Mouse (Mus musculus) forebrain, embryonic 16.5 days (tissue): ENCODE data around the gene Ubr3. TPM values are rescaled to one million over a fixed set of nuclear protein-coding genes. Genes with fewer than 3 reads are reported as not detected.

Experiments
- ATAC-seq: fragments of 200-750 bp; cut with Nextera tagmentation; 2 replicates; pipeline ENCODE4 v1.8.0; 2017; ENCODE audit warnings: mild to moderate bottlenecking, moderate library complexity
- H3K27ac ChIP-seq: fragments of 300-500 bp; sonication (generic); 2 replicates; pipeline ENCODE4 v1.5.1; 2014; ENCODE audit warnings: low read length, control low read depth
- H3K27me3 ChIP-seq: fragments of 300-500 bp; sonication (generic); replicated peaks from 2 replicates; pipeline ENCODE4 v1.6.1; 2014; ENCODE audit warnings: low read length; ENCODE audit not compliant: control insufficient read depth, insufficient read depth
- H3K36me3 ChIP-seq: fragments of 300-500 bp; sonication (generic); 2 replicates; pipeline ENCODE4 v1.6.1; 2014; ENCODE audit not compliant: control insufficient read depth, insufficient read depth
- H3K4me1 ChIP-seq: fragments of 300-500 bp; sonication (generic); replicated peaks from 2 replicates; pipeline ENCODE4 v1.6.1; 2014; ENCODE audit warnings: low read length; ENCODE audit not compliant: control insufficient read depth, insufficient read depth
- H3K4me2 ChIP-seq: fragments of 300-500 bp; sonication (generic); 2 replicates; pipeline ENCODE4 v1.6.1; 2014; ENCODE audit warnings: mild to moderate bottlenecking, low read length, control low read depth
- H3K4me3 ChIP-seq: fragments of 300-500 bp; sonication (generic); replicated peaks from 2 replicates; pipeline ENCODE4 v1.5.1; 2014; ENCODE audit warnings: mild to moderate bottlenecking, low read length, control low read depth
- H3K9ac ChIP-seq: fragments of 300-500 bp; sonication (generic); replicated peaks from 2 replicates; pipeline ENCODE4 v1.6.1; 2014; ENCODE audit warnings: low read depth, low read length, control low read depth
- H3K9me3 ChIP-seq: fragments of 300-500 bp; sonication (generic); 2 replicates; pipeline ENCODE4 v1.6.1; 2016; ENCODE audit warnings: low read length; ENCODE audit not compliant: control insufficient read depth
- WGBS: fragments of 180-500 bp; shearing (Covaris S2); extraction: QIAGEN DNeasy Blood & Tissue Kit; methylation state at CpG from one replicate; pipeline ENCODE4 v1.1.7; 2014; 5-methylcytosine and 5-hydroxymethylcytosine counted together
- polyA plus RNA-seq: library from polyadenylated mRNA; unstranded; fragments of >200 nt; fragmentation: Nextera tagmentation; extraction: Ambion mirVana; gene quantifications from 2 replicates; pipeline ENCODE4 v1.2.1, GENCODE M21; 2015

Gene Ubr3
- polyA plus RNA-seq = 15.6 and 18.2 TPM in 2 replicates

- under 1% methylated on average over 51 of the region's 65 CpGs for WGBS
- Histone ChIP-seq H3K4me2 (peak within 1 kb of the TSS; percentile 88), H3K27me3 (no peaks in the 10 kb centered on the region), H3K4me3 (peak within 1 kb of the TSS; percentile 97), H3K27ac (peak within 1 kb of the TSS; percentile 91), H3K9ac (peak within 1 kb of the TSS; percentile 91), H3K9me3 (no peaks in the 10 kb centered on the region), H3K4me1 (peaks cover 16% of the 10 kb centered on the region), H3K36me3 (no peaks in the 10 kb centered on the region; the same call in 1 of the 2 replicates)
- peak; percentile 99 for ATAC-seq
Observed at GRCm38 (mm10) chr2:69897039-69897617, at the start of gene Ubr3. Gene Ubr3 (plus strand): TSS chr2:69897246.

- WGBS = 64% methylated on average over 6 of the region's 6 CpGs
- no peak for ATAC-seq
- no peak overlapping the region for H3K4me2 ChIP-seq
- no peaks in the 10 kb centered on the region for H3K27me3 ChIP-seq
- H3K4me1 ChIP-seq = no peaks in the 10 kb centered on the region
- no peak overlapping the region for H3K4me3 ChIP-seq
- H3K9ac ChIP-seq = no peak overlapping the region
- no peak overlapping the region for H3K27ac ChIP-seq
- no peaks in the 10 kb centered on the region for H3K9me3 ChIP-seq
- H3K36me3 ChIP-seq = no peaks in the 10 kb centered on the region
Observed at GRCm38 (mm10) chr2:69849215-69849614, 47.8 kb upstream of the Ubr3 start.

GRCm38 (mm10) chr2:69851427-69852058 lies 45.5 kb upstream of the Ubr3 start:
- no peaks in the 10 kb centered on the region for H3K9me3 ChIP-seq
- H3K4me2 ChIP-seq = no peak overlapping the region
- no peak overlapping the region for H3K4me3 ChIP-seq
- 48% methylated on average over 2 of the region's 2 CpGs for WGBS
- no peaks in the 10 kb centered on the region for H3K27me3 ChIP-seq
- no peaks in the 10 kb centered on the region for H3K36me3 ChIP-seq
- ATAC-seq = no peak
- no peaks in the 10 kb centered on the region for H3K4me1 ChIP-seq
- H3K9ac ChIP-seq = no peak overlapping the region
- H3K27ac ChIP-seq = no peak overlapping the region

- ATAC-seq = no peak
- WGBS = 75% methylated on average over 8 of the region's 8 CpGs
- H3K9ac ChIP-seq = no peak overlapping the region
- no peak overlapping the region for H3K27ac ChIP-seq
- H3K4me2 ChIP-seq = no peak overlapping the region
- H3K36me3 ChIP-seq = no peaks in the 10 kb centered on the region
- H3K9me3 ChIP-seq = no peaks in the 10 kb centered on the region
- H3K4me3 ChIP-seq = no peak overlapping the region
- H3K4me1 ChIP-seq = no peaks in the 10 kb centered on the region
- H3K27me3 ChIP-seq = no peaks in the 10 kb centered on the region
Observed at GRCm38 (mm10) chr2:69856392-69856791, 40.7 kb upstream of the Ubr3 start.

GRCm38 (mm10) chr2:69857882-69858281 lies 39.2 kb upstream of the Ubr3 start:
- no peaks in the 10 kb centered on the region for H3K27me3 ChIP-seq
- H3K27ac ChIP-seq = no peak overlapping the region
- peaks cover 7% of the 10 kb centered on the region for H3K4me1 ChIP-seq
- no peak overlapping the region for H3K4me3 ChIP-seq
- no peaks in the 10 kb centered on the region for H3K36me3 ChIP-seq
- no peak overlapping the region for H3K4me2 ChIP-seq
- no peaks in the 10 kb centered on the region for H3K9me3 ChIP-seq
- no peak overlapping the region for H3K9ac ChIP-seq
- 67% methylated on average over 1 of the region's 1 CpGs for WGBS
- no peak for ATAC-seq

GRCm38 (mm10) chr2:69860972-69861452 lies 36.0 kb upstream of the Ubr3 start:
- H3K27me3 ChIP-seq = no peaks in the 10 kb centered on the region
- H3K9me3 ChIP-seq = no peaks in the 10 kb centered on the region
- H3K4me2 ChIP-seq = peak overlapping the region; percentile 72
- H3K4me1 ChIP-seq = peaks cover 10% of the 10 kb centered on the region
- peak; percentile 66 for ATAC-seq
- H3K27ac ChIP-seq = peak overlapping the region; percentile 68
- H3K4me3 ChIP-seq = peak overlapping the region; percentile 90
- 10% methylated on average over 13 of the region's 13 CpGs for WGBS
- H3K9ac ChIP-seq = peak overlapping the region; percentile 98
- no peaks in the 10 kb centered on the region for H3K36me3 ChIP-seq

- peak; percentile 98 for ATAC-seq
- Histone ChIP-seq H3K36me3 (peaks cover 4% of the 10 kb centered on the region), H3K4me1 (peaks cover 10% of the 10 kb centered on the region), H3K4me3 (peak within 1 kb of the TSS; percentile 90), H3K27ac (peak within 1 kb of the TSS; percentile 82), H3K27me3 (no peaks in the 10 kb centered on the region), H3K4me2 (peak within 1 kb of the TSS; percentile 96), H3K9me3 (no peaks in the 10 kb centered on the region), H3K9ac (peak within 1 kb of the TSS; percentile 98)
- WGBS = under 1% methylated on average over 66 of the region's 66 CpGs
Observed at GRCm38 (mm10) chr2:69861485-69862091, 35.5 kb upstream of the Ubr3 start, which contains the start of gene Ssb. Gene Ssb (plus strand): TSS chr2:69861562.

- Histone ChIP-seq H3K27me3 (no peaks in the 10 kb centered on the region), H3K4me3 (peak overlapping the region; percentile 90), H3K4me2 (peak overlapping the region; percentile 96), H3K9me3 (no peaks in the 10 kb centered on the region), H3K4me1 (peaks cover 10% of the 10 kb centered on the region), H3K36me3 (peaks cover 8% of the 10 kb centered on the region), H3K9ac (peak overlapping the region; percentile 98), H3K27ac (peak overlapping the region; percentile 82)
- no peak for ATAC-seq
- 4% methylated on average over 13 of the region's 13 CpGs for WGBS
Observed at GRCm38 (mm10) chr2:69862117-69862657, 34.9 kb upstream of the Ubr3 start.

GRCm38 (mm10) chr2:69883990-69884391 lies 13.1 kb upstream of the Ubr3 start:
- no peaks in the 10 kb centered on the region for H3K27me3 ChIP-seq
- H3K9ac ChIP-seq = no peak overlapping the region
- no peak overlapping the region for H3K4me2 ChIP-seq
- no peaks in the 10 kb centered on the region for H3K36me3 ChIP-seq
- no peak overlapping the region for H3K27ac ChIP-seq
- ATAC-seq = no peak
- H3K9me3 ChIP-seq = no peaks in the 10 kb centered on the region
- 76% methylated on average over 2 of the region's 2 CpGs for WGBS
- no peak overlapping the region for H3K4me3 ChIP-seq
- peaks cover 7% of the 10 kb centered on the region for H3K4me1 ChIP-seq
